Comparison of ENCODE assay signal across 18 mouse cellular contexts in genomic region chr9:106268421-106268820, GRCm38 (mm10). TPM values are rescaled to one million over a fixed set of nuclear protein-coding genes. Genes with fewer than 3 reads are reported as not detected.
DNase-seq lines count a peak whose midpoint lies in the region; ATAC-seq and TF ChIP-seq lines count a peak whose summit lies in the region.
"Had no signal": no experiment of that assay in that cellular context is flagged by ENCODE, and none has a peak within 500 bp of the region (broad histone marks: within the 10 kb centered on the region; RNA-seq: fewer than 3 reads in every experiment).

No protein-coding gene starts in this region.

- H3K9me3 ChIP-seq in forebrain, embryonic 11.5 days (ENCODE audit: control insufficient read depth, low read length), result no peaks in the 10 kb centered on the region
- no peaks in the 10 kb centered on the region for H3K9me3 ChIP-seq in forebrain, embryonic 13.5 days (replicated peaks)
- H3K9me3 ChIP-seq in liver, embryonic 12.5 days (replicated peaks), result no peaks in the 10 kb centered on the region
- H3K9me3 ChIP-seq: embryonic facial prominence, embryonic 12.5 days; heart, embryonic 13.5 days; hindbrain, embryonic 15.5 days; kidney, embryonic 15.5 days; midbrain, embryonic 12.5 days had no signal

- TF ChIP-seq CTCF in liver, adult 2 months (IDR thresholded peaks at IDR 0.05; ENCODE audit: low read depth, low read length), result no peak

- no peaks in the 10 kb centered on the region for H3K36me3 ChIP-seq in forebrain, embryonic 11.5 days (ENCODE audit: control insufficient read depth, insufficient read depth, low read length)
- H3K36me3 ChIP-seq in forebrain, embryonic 13.5 days (ENCODE audit: poor library complexity, severe bottlenecking), result no peaks in the 10 kb centered on the region
- H3K36me3 ChIP-seq in liver, adult 2 months (ENCODE audit: control insufficient read depth, insufficient read depth, low read length), result no peaks in the 10 kb centered on the region
- H3K36me3 ChIP-seq in liver, embryonic 12.5 days, result no peaks in the 10 kb centered on the region
- H3K36me3 ChIP-seq: embryonic facial prominence, embryonic 12.5 days; heart, embryonic 13.5 days; hindbrain, embryonic 15.5 days; kidney, embryonic 15.5 days; midbrain, embryonic 12.5 days had no signal

- H3K27ac ChIP-seq in forebrain, embryonic 11.5 days (ENCODE audit: low read depth, low read length), result no peak overlapping the region
- H3K27ac ChIP-seq in forebrain, embryonic 13.5 days, result no peak overlapping the region
- H3K27ac ChIP-seq in liver, adult 2 months (replicated peaks; ENCODE audit: insufficient read depth, low read depth, low read length), result peak overlapping the region; percentile 93
- H3K27ac ChIP-seq in liver, embryonic 12.5 days, result no peak overlapping the region
- H3K27ac ChIP-seq: embryonic facial prominence, embryonic 12.5 days; gastrocnemius, adult 2 months; heart, embryonic 13.5 days; kidney, embryonic 15.5 days had no signal

- DNase-seq in forebrain, embryonic 11.5 days (ENCODE audit: low spot score), result no peak
- DNase-seq in liver, adult 2 months (ENCODE audit: extremely low read depth, low read depth, low spot score), result no peak
- no peak for DNase-seq in spleen, postnatal 14 days (ENCODE audit: low spot score in 2 of 2)
- DNase-seq: cerebellum, adult 9-11 months; gastrocnemius, adult 2 months; lung, embryonic 14.5 days had no signal

- H3K27me3 ChIP-seq in forebrain, embryonic 11.5 days (ENCODE audit: control insufficient read depth, insufficient read depth, low read length), result no peaks in the 10 kb centered on the region
- no peaks in the 10 kb centered on the region for H3K27me3 ChIP-seq in forebrain, embryonic 13.5 days
- no peaks in the 10 kb centered on the region for H3K27me3 ChIP-seq in liver, adult 2 months (ENCODE audit: control insufficient read depth, insufficient read depth, low read length)
- 0 out of 2 replicates have a peak, but pooled peaks cover 6% of the 10 kb centered on the region for H3K27me3 ChIP-seq in liver, embryonic 12.5 days (replicated peaks)
- H3K27me3 ChIP-seq: embryonic facial prominence, embryonic 12.5 days; heart, embryonic 13.5 days; hindbrain, embryonic 15.5 days; kidney, embryonic 15.5 days; midbrain, embryonic 12.5 days had no signal

- TF ChIP-seq POLR2A in liver, adult 2 months (IDR thresholded peaks at IDR 0.05; ENCODE audit: extremely low read depth, insufficient read depth, low read length), result no peak

- ATAC-seq in forebrain, embryonic 11.5 days (replicated peaks; ENCODE audit: low FRiP score), result peak; percentile 42; the same call in 1 of the 2 replicates
- no peak for ATAC-seq in forebrain, embryonic 13.5 days
- ATAC-seq in liver, embryonic 12.5 days, result no peak
- ATAC-seq in common myeloid progenitor, adult 5-6 weeks (replicated peaks; ENCODE audit: low read depth, poor library complexity, severe bottlenecking), result 0 out of 2 replicates have a peak, but pooled peaks have one; percentile 10
- peak; percentile 21; the same call in 1 of the 2 replicates for ATAC-seq in megakaryocyte progenitor cell, adult 5-6 weeks (replicated peaks; ENCODE audit: poor library complexity)
- ATAC-seq: activated CD4-positive, CD25-positive, alpha-beta regulatory T cell, adult 4 months; forebrain, embryonic 16.5 days had no signal

- no peak overlapping the region for H3K4me3 ChIP-seq in forebrain, embryonic 11.5 days (ENCODE audit: low read depth, low read length)
- H3K4me3 ChIP-seq in forebrain, embryonic 13.5 days, result no peak overlapping the region
- no peak overlapping the region for H3K4me3 ChIP-seq in liver, adult 2 months (ENCODE audit: insufficient read depth, low read depth, low read length)
- H3K4me3 ChIP-seq in liver, embryonic 12.5 days, result no peak overlapping the region
- H3K4me3 ChIP-seq: embryonic facial prominence, embryonic 12.5 days; gastrocnemius, adult 2 months; heart, embryonic 13.5 days; hindbrain, embryonic 15.5 days; kidney, embryonic 15.5 days; midbrain, embryonic 12.5 days had no signal

- H3K9ac ChIP-seq in forebrain, embryonic 11.5 days (ENCODE audit: low read length), result no peak overlapping the region; the same call in 1 of the 2 replicates
- no peak overlapping the region for H3K9ac ChIP-seq in forebrain, embryonic 13.5 days
- H3K9ac ChIP-seq in liver, adult 2 months (ENCODE audit: low read depth, low read length), result no peak overlapping the region
- H3K9ac ChIP-seq in liver, embryonic 12.5 days, result no peak overlapping the region
- H3K9ac ChIP-seq: embryonic facial prominence, embryonic 12.5 days; heart, embryonic 13.5 days; hindbrain, embryonic 15.5 days; kidney, embryonic 15.5 days; lung, embryonic 14.5 days; midbrain, embryonic 12.5 days had no signal

- H3K4me1 ChIP-seq in forebrain, embryonic 11.5 days (replicated peaks; ENCODE audit: control insufficient read depth, insufficient read depth, low read length), result peaks cover 8% of the 10 kb centered on the region; the same call in 1 of the 2 replicates
- peaks cover 13% of the 10 kb centered on the region for H3K4me1 ChIP-seq in forebrain, embryonic 13.5 days
- H3K4me1 ChIP-seq in liver, adult 2 months (ENCODE audit: control insufficient read depth, insufficient read depth, low read length), result peaks cover 49% of the 10 kb centered on the region
- peaks cover 10% of the 10 kb centered on the region; the same call in 1 of the 2 replicates for H3K4me1 ChIP-seq in liver, embryonic 12.5 days
- H3K4me1 ChIP-seq: embryonic facial prominence, embryonic 12.5 days had no signal

- no peaks in the 10 kb centered on the region for H3K79me2 ChIP-seq in liver, adult 2 months (ENCODE audit: control insufficient read depth, insufficient read depth, low read length)

- 56% methylated on average over 4 of the region's 4 CpGs for WGBS in forebrain, embryonic 11.5 days
- 48% methylated on average over 4 of the region's 4 CpGs for WGBS in forebrain, embryonic 13.5 days
- 88% methylated on average over 4 of the region's 4 CpGs for WGBS in liver, adult 2 months
- 39% methylated on average over 4 of the region's 4 CpGs for WGBS in liver, embryonic 12.5 days (ENCODE audit: insufficient replicate concordance)

- no peak overlapping the region for H3K4me2 ChIP-seq in forebrain, embryonic 11.5 days (ENCODE audit: low read depth, low read length, severe bottlenecking)
- H3K4me2 ChIP-seq in forebrain, embryonic 13.5 days, result no peak overlapping the region
- no peak overlapping the region for H3K4me2 ChIP-seq in liver, embryonic 12.5 days
- H3K4me2 ChIP-seq: embryonic facial prominence, embryonic 12.5 days; heart, embryonic 13.5 days; hindbrain, embryonic 15.5 days; kidney, embryonic 15.5 days; lung, embryonic 14.5 days; midbrain, embryonic 12.5 days had no signal

RNA-seq across cellular contexts. Expression of gene Poc1a, which starts 12.4 kb away (rescaled TPM):
- 32.5 and 34.9 TPM in 2 replicates for polyA plus RNA-seq in forebrain, embryonic 11.5 days (2014; fragmentation: Nextera tagmentation; extraction: Ambion mirVana)
- 17.7 and 21.6 TPM in 2 replicates for polyA plus RNA-seq in forebrain, embryonic 13.5 days (2015; fragmentation: Nextera tagmentation; extraction: Ambion mirVana)
- 1.8 and 3.2 TPM in 2 replicates for total RNA-seq in liver, adult 2 months (2014; rRNA removed)
- 3.1 and 3.9 TPM in 2 replicates for polyA plus RNA-seq in liver, adult 2 months (2012; rRNA removed)
- polyA plus RNA-seq in liver, embryonic 12.5 days (2016; fragmentation: Nextera tagmentation; extraction: Ambion mirVana), result 28.8 and 29.0 TPM in 2 replicates
- 22.9 and 26.5 TPM in 2 replicates for total RNA-seq in common myeloid progenitor, adult 5-6 weeks (2017)
- total RNA-seq in megakaryocyte progenitor cell, adult 5-6 weeks (2015), result 38.9 and 50.1 TPM in 2 replicates
- total RNA-seq in megakaryocyte progenitor cell, adult 5-6 weeks (2017), result 33.2 and 43.8 TPM in 2 replicates

RNA-seq across cellular contexts. Expression of gene Alas1, which starts 20.0 kb away (rescaled TPM):
- 81.9 and 89.2 TPM in 2 replicates for polyA plus RNA-seq in forebrain, embryonic 11.5 days (2014; fragmentation: Nextera tagmentation; extraction: Ambion mirVana)
- 86.8 and 87.7 TPM in 2 replicates for polyA plus RNA-seq in forebrain, embryonic 13.5 days (2015; fragmentation: Nextera tagmentation; extraction: Ambion mirVana)
- 270 and 285 TPM in 2 replicates for total RNA-seq in liver, adult 2 months (2014; rRNA removed)
- polyA plus RNA-seq in liver, adult 2 months (2012; rRNA removed), result 530 and 649 TPM in 2 replicates
- polyA plus RNA-seq in liver, embryonic 12.5 days (2016; fragmentation: Nextera tagmentation; extraction: Ambion mirVana), result 37.6 and 41.1 TPM in 2 replicates
- 76.9 and 90.2 TPM in 2 replicates for total RNA-seq in common myeloid progenitor, adult 5-6 weeks (2017)
- total RNA-seq in megakaryocyte progenitor cell, adult 5-6 weeks (2015), result 559 and 576 TPM in 2 replicates
- total RNA-seq in megakaryocyte progenitor cell, adult 5-6 weeks (2017), result 961 and 988 TPM in 2 replicates

RNA-seq across cellular contexts. Expression of gene Tlr9, which starts 46.0 kb away (rescaled TPM):
- polyA plus RNA-seq in forebrain, embryonic 11.5 days (2014; fragmentation: Nextera tagmentation; extraction: Ambion mirVana), result not detected in 2 replicates
- polyA plus RNA-seq in forebrain, embryonic 13.5 days (2015; fragmentation: Nextera tagmentation; extraction: Ambion mirVana), result not detected in 2 replicates
- 0.18 and 0.27 TPM in 2 replicates for total RNA-seq in liver, adult 2 months (2014; rRNA removed)
- polyA plus RNA-seq in liver, adult 2 months (2012; rRNA removed), result 0.37 and 0.61 TPM in 2 replicates
- polyA plus RNA-seq in liver, embryonic 12.5 days (2016; fragmentation: Nextera tagmentation; extraction: Ambion mirVana), result 0.06 TPM in 1 of 2 replicates, not detected in the other
- total RNA-seq in common myeloid progenitor, adult 5-6 weeks (2017), result 0.41 and 0.53 TPM in 2 replicates
- total RNA-seq in megakaryocyte progenitor cell, adult 5-6 weeks (2015), result 2.2 and 4.5 TPM in 2 replicates
- total RNA-seq in megakaryocyte progenitor cell, adult 5-6 weeks (2017), result 0.37 and 0.46 TPM in 2 replicates
- polyA plus RNA-seq: embryonic facial prominence, embryonic 12.5 days; forebrain, embryonic 16.5 days; heart, embryonic 13.5 days; midbrain, embryonic 12.5 days; neural tube, embryonic 11.5 days had no signal

Comparison
In these comparisons a context has a peak if more than half of its experiments do, and no peak if none do; other contexts are left out.
1. ATAC-seq: peak in forebrain, embryonic 11.5 days (single experiment), common myeloid progenitor, adult 5-6 weeks (single experiment) and megakaryocyte progenitor cell, adult 5-6 weeks (single experiment); none in forebrain, embryonic 13.5 days (single experiment) and liver, embryonic 12.5 days (single experiment).